Mouse (Mus musculus): ENCODE measurements at regions not wholly inside any gene's neighbourhood (a gene's known extent, or its start where the extent isn't known, plus 50 kb on each side); places are given as distances from the start of the nearest gene placed in this dataset.
A peak's percentile ranks its signal among the peaks of the same experiment; 100 is the strongest.

GRCm38 (mm10) chrX:99548284-99549019 is 77.4 kb upstream of the Pja1 start:
- DNase-seq (ENCODE audit: low spot score): no peak

DNA sequence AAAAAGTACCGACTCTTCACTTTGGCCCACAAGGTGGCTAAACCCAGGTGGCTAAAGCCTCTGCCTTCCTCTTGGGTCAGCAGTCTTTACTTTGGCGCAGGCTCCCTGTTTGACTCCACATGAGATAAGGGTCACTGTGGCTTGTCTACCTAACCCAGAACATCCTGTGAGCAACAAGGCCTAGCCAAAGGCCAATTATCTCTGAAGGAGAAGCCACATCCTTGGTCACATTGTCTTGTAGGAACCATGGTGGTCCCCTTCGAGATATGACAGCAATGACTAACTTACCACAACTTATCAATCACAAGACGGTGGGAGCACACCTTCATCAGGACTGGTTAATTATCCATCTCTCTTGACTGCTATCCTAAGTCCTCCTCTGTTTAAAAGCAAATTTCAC is 73.3 kb upstream of the Pja1 start:
- DNase-seq (ENCODE audit: low spot score): no peak

- DNase-seq (ENCODE audit: low spot score): no peak
These were observed 70.8 kb upstream of the Pja1 start for GRCm38 (mm10) chrX:99541916-99542315.

DNA sequence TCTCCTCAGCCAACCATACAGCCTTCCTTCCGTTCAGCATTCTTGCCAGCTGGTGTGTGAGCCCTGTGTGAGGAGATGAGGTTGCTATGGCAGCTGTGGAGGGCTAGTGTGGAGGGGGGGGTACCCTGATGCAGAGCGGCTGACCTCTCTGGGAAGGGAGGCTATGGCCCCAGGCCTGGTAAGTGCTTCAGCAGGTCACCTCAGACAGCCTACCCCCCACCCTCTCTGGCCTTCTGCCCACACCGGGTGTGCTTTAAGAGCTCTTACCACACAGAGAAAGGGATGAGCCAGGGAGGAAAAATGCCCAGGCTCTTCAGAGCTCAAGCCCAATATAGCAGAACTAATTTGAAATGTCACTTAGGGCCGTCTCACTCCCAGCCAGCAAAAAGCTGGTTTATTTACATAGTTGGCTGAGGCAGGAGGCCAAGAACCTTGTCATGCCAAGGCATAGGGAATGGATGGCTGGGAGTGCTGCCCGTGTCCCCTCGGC is 69.1 kb upstream of the Pja1 start:
- no peak for DNase-seq (ENCODE audit: low spot score)

GRCm38 (mm10) chrX:99539684-99540083 is 68.6 kb upstream of the Pja1 start:
- DNase-seq (ENCODE audit: low spot score): no peak

GRCm38 (mm10) chrX:99537814-99538213 is 66.7 kb upstream of the Pja1 start:
- DNase-seq (ENCODE audit: low spot score): no peak

GRCm38 (mm10) chrX:99534922-99535321 is 63.8 kb upstream of the Pja1 start:
- no peak for DNase-seq (ENCODE audit: low spot score)

GRCm38 (mm10) chrX:99531154-99531553 is 60.1 kb upstream of the Pja1 start:
- no peak for DNase-seq (ENCODE audit: low spot score)

DNA sequence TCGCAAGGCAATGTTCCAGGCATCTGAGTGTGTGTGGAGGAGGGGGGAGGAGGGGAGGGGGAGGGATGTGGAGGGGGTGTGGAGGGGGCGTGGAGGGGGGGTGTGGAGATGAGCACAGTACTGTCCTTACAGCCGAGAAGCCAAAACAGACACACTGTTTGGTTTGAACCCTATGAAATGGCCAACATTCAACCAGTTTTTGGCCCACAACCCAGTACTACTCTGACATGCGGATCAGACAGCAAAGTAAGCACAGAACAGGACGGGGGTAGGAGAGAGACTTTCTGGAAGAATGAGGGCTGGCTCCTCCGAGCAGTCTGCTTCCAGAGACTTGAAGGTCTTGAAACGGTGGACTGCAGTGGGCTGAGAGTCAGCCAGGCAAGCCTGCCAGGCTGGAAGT is 59.4 kb upstream of the Pja1 start:
- DNase-seq (ENCODE audit: low spot score): no peak

- no peak for DNase-seq (ENCODE audit: low spot score)
These were observed 52.2 kb upstream of the Pja1 start for GRCm38 (mm10) chrX:99523306-99523705.

- DNase-seq (ENCODE audit: low spot score): peak; percentile 49
These were observed 51.8 kb upstream of the Pja1 start for GRCm38 (mm10) chrX:99522830-99523229.

- DNase-seq (ENCODE audit: low spot score): no peak
These were observed 51.2 kb upstream of the Pja1 start for GRCm38 (mm10) chrX:99522289-99522688.

GRCm38 (mm10) chrX:99521866-99522265 is 50.8 kb upstream of the Pja1 start:
- no peak for DNase-seq (ENCODE audit: low spot score)

All from T-cell, adult 2 months (primary cell).